In genomic region chr1:193156316-193157110, GRCm38 (mm10) we compare ENCODE assay signal across 11 mouse cellular contexts. TPM values are rescaled to one million over a fixed set of nuclear protein-coding genes. Genes with fewer than 3 reads are reported as not detected.
A peak's percentile ranks its signal among the peaks of the same experiment; 100 is the strongest.
DNase-seq lines count a peak whose midpoint lies in the region; ATAC-seq and TF ChIP-seq lines count a peak whose summit lies in the region.
"Had no signal": no experiment of that assay in that cellular context is flagged by ENCODE, and none has a peak within 500 bp of the region (broad histone marks: within the 10 kb centered on the region; RNA-seq: fewer than 3 reads in every experiment).

No protein-coding gene starts in this region.

- no peaks in the 10 kb centered on the region for H3K9me3 ChIP-seq in embryonic facial prominence, embryonic 14.5 days (ENCODE audit: control insufficient read depth, low read length)
- no peaks in the 10 kb centered on the region for H3K9me3 ChIP-seq in kidney, embryonic 16.5 days (ENCODE audit: low read length)
- H3K9me3 ChIP-seq in midbrain, embryonic 11.5 days (ENCODE audit: control insufficient read depth, low read length): no peaks in the 10 kb centered on the region

- H3K4me3 ChIP-seq in gastrocnemius, adult 2 months: peak overlapping the region; percentile 37
- H3K4me3 ChIP-seq in embryonic facial prominence, embryonic 14.5 days (ENCODE audit: low read depth, low read length): no peak overlapping the region; the same call in 1 of the 2 replicates
- no peak overlapping the region for H3K4me3 ChIP-seq in kidney, embryonic 16.5 days (ENCODE audit: low read length)
- H3K4me3 ChIP-seq in midbrain, embryonic 11.5 days (ENCODE audit: low read depth, low read length): no peak overlapping the region

- intact Hi-C loops in gastrocnemius, adult 2 months (cut with DNase I): no loop called here

- ATAC-seq in embryonic facial prominence, embryonic 14.5 days (ENCODE audit: low read depth): peak; percentile 53; the same call in 1 of the 2 replicates
- ATAC-seq in kidney, embryonic 16.5 days (ENCODE audit: low FRiP score, low TSS enrichment): no peak
- peak; percentile 22 for ATAC-seq in megakaryocyte progenitor cell, adult 5-6 weeks (replicated peaks; ENCODE audit: poor library complexity)
- ATAC-seq in midbrain, embryonic 11.5 days (ENCODE audit: low FRiP score): no peak

- peaks cover 31% of the 10 kb centered on the region for H3K4me1 ChIP-seq in embryonic facial prominence, embryonic 14.5 days (ENCODE audit: control insufficient read depth, insufficient read depth, low read length)
- H3K4me1 ChIP-seq in kidney, embryonic 16.5 days (ENCODE audit: insufficient read depth, low read length): peaks cover 10% of the 10 kb centered on the region; the same call in 1 of the 2 replicates
- H3K4me1 ChIP-seq in midbrain, embryonic 11.5 days (ENCODE audit: control insufficient read depth, insufficient read depth, low read length): peaks cover 6% of the 10 kb centered on the region; the same call in 1 of the 2 replicates

- no peak for TF ChIP-seq CTCF in gastrocnemius, adult 2 months (IDR thresholded peaks at IDR 0.05)

- no peak overlapping the region; the same call in 1 of the 2 replicates for H3K27ac ChIP-seq in gastrocnemius, adult 2 months
- H3K27ac ChIP-seq in embryonic facial prominence, embryonic 14.5 days (replicated peaks; ENCODE audit: low read depth, low read length): peak overlapping the region; percentile 89
- H3K27ac ChIP-seq in kidney, embryonic 16.5 days (ENCODE audit: low read length): 0 out of 2 replicates have a peak overlapping the region, but pooled peaks have one; percentile 17
- H3K27ac ChIP-seq in midbrain, embryonic 11.5 days (ENCODE audit: low read depth, low read length): no peak overlapping the region

- H3K4me2 ChIP-seq in embryonic facial prominence, embryonic 14.5 days (ENCODE audit: low read depth, low read length): peak overlapping the region; percentile 32
- no peak overlapping the region for H3K4me2 ChIP-seq in kidney, embryonic 16.5 days (replicated peaks; ENCODE audit: low read depth, low read length)
- no peak overlapping the region for H3K4me2 ChIP-seq in midbrain, embryonic 11.5 days

- WGBS in embryonic facial prominence, embryonic 14.5 days: 45% methylated on average over 15 of the region's 15 CpGs
- WGBS in kidney, embryonic 16.5 days: 73% methylated on average over 15 of the region's 15 CpGs
- WGBS in midbrain, embryonic 11.5 days: 80% methylated on average over 15 of the region's 15 CpGs

- H3K36me3 ChIP-seq in embryonic facial prominence, embryonic 14.5 days (ENCODE audit: control insufficient read depth, insufficient read depth, low read length): no peaks in the 10 kb centered on the region
- H3K36me3 ChIP-seq in kidney, embryonic 16.5 days (ENCODE audit: insufficient read depth, low read length): no peaks in the 10 kb centered on the region
- H3K36me3 ChIP-seq in midbrain, embryonic 11.5 days (ENCODE audit: control insufficient read depth, insufficient read depth, low read length): no peaks in the 10 kb centered on the region

- DNase-seq in gastrocnemius, adult 2 months: no peak
- DNase-seq in gastrocnemius, adult 18-20 months (ENCODE audit: low spot score): no peak
- peak; percentile 91 for DNase-seq in embryonic facial prominence, embryonic 14.5 days (ENCODE audit: low spot score)
- DNase-seq in midbrain, embryonic 11.5 days (ENCODE audit: low spot score, missing footprints): no peak
- no peak for DNase-seq in right cerebral cortex, postnatal 10 days (ENCODE audit: low spot score in 2 of 2)
- no peak for DNase-seq in retina, postnatal 1 day
- DNase-seq: adrenal gland, postnatal 36 days; cerebellum, adult 9-10 months had no signal

- H3K9ac ChIP-seq in embryonic facial prominence, embryonic 14.5 days (ENCODE audit: low read depth, low read length): 0 out of 2 replicates have a peak overlapping the region, but pooled peaks have one; percentile 28
- peak overlapping the region; percentile 29 for H3K9ac ChIP-seq in kidney, embryonic 16.5 days (replicated peaks; ENCODE audit: low read length)
- no peak overlapping the region for H3K9ac ChIP-seq in midbrain, embryonic 11.5 days (ENCODE audit: low read length)

- H3K27me3 ChIP-seq in embryonic facial prominence, embryonic 14.5 days (replicated peaks; ENCODE audit: control insufficient read depth, insufficient read depth, low read length): peaks cover 24% of the 10 kb centered on the region
- peaks cover 19% of the 10 kb centered on the region for H3K27me3 ChIP-seq in kidney, embryonic 16.5 days (ENCODE audit: insufficient read depth, low read length)
- peaks cover 29% of the 10 kb centered on the region for H3K27me3 ChIP-seq in midbrain, embryonic 11.5 days (ENCODE audit: control insufficient read depth, insufficient read depth, low read length)

RNA-seq across cellular contexts. Expression of gene Irf6, which starts 3.6 kb away (rescaled TPM):
- under 1 TPM; 0.33 to 0.39 TPM for total RNA-seq in gastrocnemius, adult 2 months (2021)
- under 1 TPM; 0.53 to 0.88 TPM for total RNA-seq in gastrocnemius, adult 18-20 months (2021)
- polyA plus RNA-seq in embryonic facial prominence, embryonic 14.5 days (2014; fragmentation: Nextera tagmentation; extraction: Ambion mirVana): 33.9 and 41.6 TPM in 2 replicates
- 18.2 and 18.6 TPM in 2 replicates for polyA plus RNA-seq in kidney, embryonic 16.5 days (2015; fragmentation: Nextera tagmentation; extraction: Ambion mirVana)
- total RNA-seq in megakaryocyte progenitor cell, adult 5-6 weeks (2015): 0.10 and 0.89 TPM in 2 replicates
- 0.10 and 0.46 TPM in 2 replicates for total RNA-seq in megakaryocyte progenitor cell, adult 5-6 weeks (2017)
- 1.5 and 2.8 TPM in 2 replicates for polyA plus RNA-seq in midbrain, embryonic 11.5 days (2014; fragmentation: Nextera tagmentation; extraction: Ambion mirVana)
- total RNA-seq: granulocyte monocyte progenitor cell, adult 5-6 weeks had no signal

RNA-seq across cellular contexts. Expression of gene A130010J15Rik, which starts 11.3 kb away (rescaled TPM):
- 1 to 10 TPM; 3.3 to 3.7 TPM for total RNA-seq in gastrocnemius, adult 2 months (2021)
- 1 to 10 TPM; 2.9 to 3.9 TPM for total RNA-seq in gastrocnemius, adult 18-20 months (2021)
- polyA plus RNA-seq in embryonic facial prominence, embryonic 14.5 days (2014; fragmentation: Nextera tagmentation; extraction: Ambion mirVana): 12.3 and 16.0 TPM in 2 replicates
- polyA plus RNA-seq in kidney, embryonic 16.5 days (2015; fragmentation: Nextera tagmentation; extraction: Ambion mirVana): 16.1 and 17.1 TPM in 2 replicates
- total RNA-seq in megakaryocyte progenitor cell, adult 5-6 weeks (2015): 5.1 and 6.5 TPM in 2 replicates
- 11.8 and 14.0 TPM in 2 replicates for total RNA-seq in megakaryocyte progenitor cell, adult 5-6 weeks (2017)
- polyA plus RNA-seq in midbrain, embryonic 11.5 days (2014; fragmentation: Nextera tagmentation; extraction: Ambion mirVana): 14.9 and 17.9 TPM in 2 replicates

RNA-seq across cellular contexts. Expression of gene Diexf, which starts 26.4 kb away (rescaled TPM):
- total RNA-seq in gastrocnemius, adult 2 months (2021): 10 to 100 TPM; 10.2 to 13.6 TPM
- 1 to 10 TPM; 6.5 to 6.7 TPM for total RNA-seq in gastrocnemius, adult 18-20 months (2021)
- 8.6 and 9.6 TPM in 2 replicates for polyA plus RNA-seq in embryonic facial prominence, embryonic 14.5 days (2014; fragmentation: Nextera tagmentation; extraction: Ambion mirVana)
- 10.0 and 10.3 TPM in 2 replicates for polyA plus RNA-seq in kidney, embryonic 16.5 days (2015; fragmentation: Nextera tagmentation; extraction: Ambion mirVana)
- 11.3 and 15.1 TPM in 2 replicates for total RNA-seq in megakaryocyte progenitor cell, adult 5-6 weeks (2015)
- total RNA-seq in megakaryocyte progenitor cell, adult 5-6 weeks (2017): 20.7 and 33.6 TPM in 2 replicates
- 8.5 and 10.7 TPM in 2 replicates for polyA plus RNA-seq in midbrain, embryonic 11.5 days (2014; fragmentation: Nextera tagmentation; extraction: Ambion mirVana)

RNA-seq across cellular contexts. Expression of gene Traf3ip3, which starts 45.0 kb away (rescaled TPM):
- total RNA-seq in gastrocnemius, adult 2 months (2021): 1 to 10 TPM in 1 of 2 experiments, under 1 TPM in 1; 0.48 to 1.2 TPM
- total RNA-seq in gastrocnemius, adult 18-20 months (2021): 1 to 10 TPM in 1 of 2 experiments, under 1 TPM in 1; 0.55 to 1.9 TPM
- 34.7 and 39.3 TPM in 2 replicates for polyA plus RNA-seq in embryonic facial prominence, embryonic 14.5 days (2014; fragmentation: Nextera tagmentation; extraction: Ambion mirVana)
- polyA plus RNA-seq in kidney, embryonic 16.5 days (2015; fragmentation: Nextera tagmentation; extraction: Ambion mirVana): 2.0 and 2.1 TPM in 2 replicates
- total RNA-seq in megakaryocyte progenitor cell, adult 5-6 weeks (2015): 40.9 and 44.1 TPM in 2 replicates
- 75.9 and 85.8 TPM in 2 replicates for total RNA-seq in megakaryocyte progenitor cell, adult 5-6 weeks (2017)
- 0.77 and 1.4 TPM in 2 replicates for polyA plus RNA-seq in midbrain, embryonic 11.5 days (2014; fragmentation: Nextera tagmentation; extraction: Ambion mirVana)

RNA-seq across cellular contexts. Expression of gene Lamb3, which starts 51.0 kb away (rescaled TPM):
- 1 to 10 TPM; 3.7 to 5.4 TPM for total RNA-seq in gastrocnemius, adult 2 months (2021)
- total RNA-seq in gastrocnemius, adult 18-20 months (2021): 1 to 10 TPM; 2.4 to 3.2 TPM
- 8.5 and 9.3 TPM in 2 replicates for polyA plus RNA-seq in embryonic facial prominence, embryonic 14.5 days (2014; fragmentation: Nextera tagmentation; extraction: Ambion mirVana)
- polyA plus RNA-seq in kidney, embryonic 16.5 days (2015; fragmentation: Nextera tagmentation; extraction: Ambion mirVana): 1.2 and 2.3 TPM in 2 replicates
- total RNA-seq in megakaryocyte progenitor cell, adult 5-6 weeks (2015): 5.7 and 8.8 TPM in 2 replicates
- 1.9 and 9.7 TPM in 2 replicates for total RNA-seq in megakaryocyte progenitor cell, adult 5-6 weeks (2017)
- 0.11 TPM in 1 of 2 replicates, not detected in the other for polyA plus RNA-seq in midbrain, embryonic 11.5 days (2014; fragmentation: Nextera tagmentation; extraction: Ambion mirVana)

Comparison
In these comparisons a context has a peak if more than half of its experiments do, and no peak if none do; other contexts are left out.
1. H3K27ac ChIP-seq: peak in embryonic facial prominence, embryonic 14.5 days (single experiment) and kidney, embryonic 16.5 days (single experiment); none in gastrocnemius, adult 2 months (single experiment) and midbrain, embryonic 11.5 days (single experiment).
2. ATAC-seq: peak in embryonic facial prominence, embryonic 14.5 days (single experiment) and megakaryocyte progenitor cell, adult 5-6 weeks (single experiment); none in kidney, embryonic 16.5 days (single experiment) and midbrain, embryonic 11.5 days (single experiment).